Mouse (Mus musculus): ENCODE measurements around the gene Gsn.

DNA sequence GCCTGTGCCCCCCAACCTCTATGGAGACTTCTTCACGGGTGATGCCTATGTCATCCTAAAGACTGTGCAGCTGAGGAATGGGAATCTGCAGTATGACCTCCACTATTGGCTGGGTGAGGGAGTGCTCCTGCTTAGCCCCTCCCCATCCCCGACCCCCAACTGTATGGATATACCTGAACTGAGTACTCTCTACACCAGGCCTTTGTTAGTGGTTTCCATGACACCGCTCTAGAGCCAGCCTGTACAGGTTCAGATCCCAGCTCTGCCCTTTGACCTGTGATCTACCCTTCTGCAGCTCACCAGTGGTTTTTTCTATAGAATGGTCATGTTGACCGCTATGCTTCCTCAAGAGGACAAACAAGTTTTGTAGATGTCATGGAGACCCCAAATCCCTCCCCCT lies 27.8 kb downstream of the Gsn start:
- TF ChIP-seq CTCF (IDR thresholded peaks at IDR 0.05; ENCODE audit: insufficient read depth, low read length) (no peak), POLR2A (IDR thresholded peaks at IDR 0.05; ENCODE audit: borderline replicate concordance, extremely low read depth, low read depth, low read length) (no peak)
